Mouse (Mus musculus): ENCODE results near the gene Nxnl2.

GRCm38 (mm10) chr13:51162246-51162645 lies 8.6 kb upstream of the Nxnl2 start:
- no peak for TF ChIP-seq CTCF (IDR thresholded peaks at IDR 0.05; ENCODE audit: control insufficient read depth, insufficient read depth, low read length)
- no peak for TF ChIP-seq POLR2A (IDR thresholded peaks at IDR 0.05; ENCODE audit: borderline replicate concordance, control insufficient read depth, low read depth, low read length)

Data from bone marrow, adult 2 months (tissue).